Mouse (Mus musculus): Measurements from ENCODE around the gene Tubd1. TPM values are rescaled to one million over a fixed set of nuclear protein-coding genes. Genes with fewer than 3 reads are reported as not detected.
A peak's percentile ranks its signal among the peaks of the same experiment; 100 is the strongest.

Tubd1 gene
- polyA plus RNA-seq, 1 experiment from 2014 or later = 14.1 TPM

- no peak for DNase-seq (ENCODE audit: extremely low spot score, low spot score)
- Histone ChIP-seq H3K9me3 (no peaks in the 10 kb centered on the region), H3K27ac (peak overlapping the region; percentile 75), H3K36me3 (replicated peaks) (peaks cover 8% of the 10 kb centered on the region; the same call in 1 of the 2 replicates), H3K27me3 (ENCODE audit: poor library complexity, severe bottlenecking) (no peaks in the 10 kb centered on the region), H3K4me1 (peaks cover 24% of the 10 kb centered on the region), H3K4me3 (no peak overlapping the region)
- 55% methylated on average over 15 of the region's 15 CpGs for WGBS
Measured at GRCm38 (mm10) chr11:86571047-86571855, 26.5 kb downstream of the Tubd1 start.

GRCm38 (mm10) chr11:86571871-86572270 is 27.1 kb downstream of the Tubd1 start:
- Histone ChIP-seq H3K27ac (peak overlapping the region; percentile 75), H3K4me1 (peaks cover 29% of the 10 kb centered on the region), H3K9me3 (no peaks in the 10 kb centered on the region), H3K36me3 (replicated peaks) (peaks cover 5% of the 10 kb centered on the region; the same call in 1 of the 2 replicates), H3K27me3 (ENCODE audit: poor library complexity, severe bottlenecking) (no peaks in the 10 kb centered on the region), H3K4me3 (no peak overlapping the region)
- DNase-seq (ENCODE audit: extremely low spot score, low spot score) = no peak
- 70% methylated on average over 4 of the region's 4 CpGs for WGBS

DNA sequence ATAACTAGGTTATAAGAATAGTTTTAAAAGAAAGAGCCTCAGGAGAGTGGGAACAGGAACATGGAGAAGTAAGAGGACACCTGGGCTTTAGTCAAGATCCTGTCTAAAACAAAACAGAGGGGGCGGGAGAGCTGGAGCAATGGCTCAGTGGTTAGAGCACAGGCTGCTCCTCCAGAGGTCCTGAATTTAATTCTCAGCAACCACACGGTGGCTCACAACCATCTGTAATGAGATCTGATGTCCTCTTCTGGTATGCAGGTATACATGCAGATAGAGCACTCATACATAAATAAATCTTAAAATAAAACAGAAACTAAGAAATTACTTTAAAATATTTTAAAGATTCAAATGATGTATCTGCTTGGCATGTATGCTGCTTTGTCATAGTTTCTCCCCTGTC is 27.8 kb downstream of the Tubd1 start:
- no peak overlapping the region for H3K4me3 ChIP-seq
- H3K27me3 ChIP-seq (ENCODE audit: poor library complexity, severe bottlenecking) = no peaks in the 10 kb centered on the region
- peaks cover 37% of the 10 kb centered on the region for H3K4me1 ChIP-seq
- DNase-seq (ENCODE audit: extremely low spot score, low spot score) = no peak
- no peaks in the 10 kb centered on the region for H3K36me3 ChIP-seq (replicated peaks)
- no peaks in the 10 kb centered on the region for H3K9me3 ChIP-seq
- H3K27ac ChIP-seq = no peak overlapping the region
- 73% methylated on average over 2 of the region's 2 CpGs for WGBS

DNA sequence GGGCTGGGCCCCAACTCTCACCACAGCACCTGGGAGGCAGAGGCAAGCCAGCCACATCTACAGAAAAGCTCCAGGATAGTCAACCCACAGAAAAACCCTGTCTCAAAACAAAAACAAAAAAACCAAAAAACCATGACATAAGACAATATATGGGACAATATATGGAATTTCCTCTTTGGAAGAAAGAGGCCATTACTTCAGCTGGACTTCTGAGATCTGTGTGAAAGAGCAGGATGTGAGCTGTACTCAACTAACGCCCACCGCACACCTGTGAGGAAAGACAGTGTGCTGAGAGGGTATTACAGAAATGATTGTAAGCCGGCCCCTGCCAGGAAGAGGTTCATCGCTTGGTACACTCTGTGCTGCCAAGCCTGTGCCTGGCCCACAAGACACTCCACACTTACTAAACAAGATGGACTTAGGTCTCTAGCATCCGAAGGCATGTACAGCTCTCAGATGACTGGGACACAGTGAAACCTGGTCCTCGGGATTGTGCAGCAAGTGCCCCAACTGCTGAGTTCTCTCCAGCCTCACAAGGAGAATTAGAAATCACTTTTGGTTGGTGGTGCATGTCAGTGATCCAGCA is 28.9 kb downstream of the Tubd1 start:
- Histone ChIP-seq H3K27ac (no peak overlapping the region), H3K4me1 (peaks cover 41% of the 10 kb centered on the region), H3K36me3 (replicated peaks) (no peaks in the 10 kb centered on the region), H3K27me3 (ENCODE audit: poor library complexity, severe bottlenecking) (no peaks in the 10 kb centered on the region), H3K4me3 (no peak overlapping the region), H3K9me3 (no peaks in the 10 kb centered on the region)
- no peak for DNase-seq (ENCODE audit: extremely low spot score, low spot score)
- WGBS = 93% methylated on average over 6 of the region's 6 CpGs

DNA sequence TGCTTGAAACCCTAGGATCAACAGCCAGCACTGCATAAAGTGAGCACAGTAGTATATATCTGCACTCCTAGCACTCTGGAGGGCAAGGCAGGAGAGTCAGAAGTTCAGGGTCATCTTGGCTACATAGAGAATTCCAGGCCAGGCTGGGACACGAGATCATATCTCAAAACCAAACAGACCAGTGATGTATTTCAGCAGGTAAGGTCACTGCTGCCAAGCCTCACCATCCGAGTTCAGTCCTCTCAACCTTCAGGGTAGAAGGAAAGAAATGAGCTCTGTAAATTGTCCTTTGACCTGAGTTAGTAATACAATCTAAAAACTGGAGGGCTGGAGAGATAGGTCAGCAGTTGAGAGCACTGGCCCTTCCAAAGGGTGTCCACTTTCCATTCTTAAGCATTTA is 29.6 kb downstream of the Tubd1 start:
- no peaks in the 10 kb centered on the region for H3K27me3 ChIP-seq (ENCODE audit: poor library complexity, severe bottlenecking)
- H3K27ac ChIP-seq = no peak overlapping the region
- 73% methylated on average over 2 of the region's 2 CpGs for WGBS
- no peaks in the 10 kb centered on the region for H3K9me3 ChIP-seq
- H3K36me3 ChIP-seq (replicated peaks) = no peaks in the 10 kb centered on the region
- peaks cover 47% of the 10 kb centered on the region for H3K4me1 ChIP-seq
- no peak overlapping the region for H3K4me3 ChIP-seq
- no peak for DNase-seq (ENCODE audit: extremely low spot score, low spot score)

DNA sequence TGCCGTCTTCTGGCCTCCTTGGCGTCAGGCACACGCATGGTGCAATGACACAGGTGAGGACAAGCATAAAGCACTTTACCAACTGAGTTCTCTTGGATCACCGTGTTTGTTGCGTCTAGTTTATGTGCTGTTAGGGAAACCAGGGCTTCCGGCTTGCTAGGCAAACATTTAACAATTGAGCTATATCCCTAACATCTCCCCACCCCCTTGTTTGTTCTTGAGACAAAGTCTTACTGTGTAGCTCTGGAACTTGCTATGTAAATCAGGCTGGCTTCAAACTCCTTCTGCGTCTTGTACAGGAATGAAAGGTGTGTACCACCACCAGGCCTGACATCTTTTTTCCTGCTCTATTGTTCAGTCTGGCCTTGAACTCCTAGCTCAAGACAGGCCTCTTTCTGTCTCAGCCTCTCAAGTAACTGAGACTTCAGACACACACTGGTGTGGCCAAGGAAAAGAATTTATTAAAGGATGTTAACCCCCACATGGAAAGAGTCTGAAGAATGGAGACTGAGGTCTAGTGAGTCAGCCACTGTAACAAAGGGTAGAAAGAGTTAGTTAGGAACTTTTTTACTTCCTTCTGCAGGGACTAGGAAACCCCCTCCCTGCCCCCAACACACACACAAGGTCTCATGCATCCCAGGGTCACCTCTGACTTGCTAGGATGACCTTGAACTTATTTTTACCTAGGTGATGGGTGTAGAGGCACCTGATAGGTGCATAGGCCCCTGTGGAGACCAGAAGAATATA is 31.0 kb downstream of the Tubd1 start:
- Histone ChIP-seq H3K27ac (0 out of 2 replicates have a peak overlapping the region, but pooled peaks have one; percentile 15), H3K4me1 (peaks cover 57% of the 10 kb centered on the region), H3K27me3 (ENCODE audit: poor library complexity, severe bottlenecking) (no peaks in the 10 kb centered on the region), H3K36me3 (replicated peaks) (no peaks in the 10 kb centered on the region), H3K4me3 (no peak overlapping the region), H3K9me3 (no peaks in the 10 kb centered on the region)
- 90% methylated on average over 7 of the region's 7 CpGs for WGBS
- no peak for DNase-seq (ENCODE audit: extremely low spot score, low spot score)

- no peak overlapping the region for H3K4me3 ChIP-seq
- no peaks in the 10 kb centered on the region for H3K27me3 ChIP-seq (ENCODE audit: poor library complexity, severe bottlenecking)
- no peak for DNase-seq (ENCODE audit: extremely low spot score, low spot score)
- no peaks in the 10 kb centered on the region for H3K36me3 ChIP-seq (replicated peaks)
- no peaks in the 10 kb centered on the region for H3K9me3 ChIP-seq
- H3K27ac ChIP-seq = peak overlapping the region; percentile 69
- WGBS = 75% methylated on average over 4 of the region's 4 CpGs
- peaks cover 50% of the 10 kb centered on the region for H3K4me1 ChIP-seq
Measured at GRCm38 (mm10) chr11:86577231-86577630, 32.4 kb downstream of the Tubd1 start.

- DNase-seq (ENCODE audit: extremely low spot score, low spot score) = no peak
- H3K36me3 ChIP-seq (replicated peaks) = no peaks in the 10 kb centered on the region
- H3K4me3 ChIP-seq = no peak overlapping the region
- peaks cover 50% of the 10 kb centered on the region for H3K4me1 ChIP-seq
- 90% methylated on average over 6 of the region's 6 CpGs for whole genome bisulfite sequencing
- no peaks in the 10 kb centered on the region for H3K9me3 ChIP-seq
- peak overlapping the region; percentile 69 for H3K27ac ChIP-seq
- no peaks in the 10 kb centered on the region for H3K27me3 ChIP-seq (ENCODE audit: poor library complexity, severe bottlenecking)
Measured at GRCm38 (mm10) chr11:86578106-86578808, 33.5 kb downstream of the Tubd1 start.

GRCm38 (mm10) chr11:86578809-86579730 is 34.3 kb downstream of the Tubd1 start:
- no peaks in the 10 kb centered on the region for H3K36me3 ChIP-seq (replicated peaks)
- 0 out of 2 replicates have a peak overlapping the region, but pooled peaks have one; percentile 11 for H3K27ac ChIP-seq
- peaks cover 50% of the 10 kb centered on the region for H3K4me1 ChIP-seq
- no peak for DNase-seq (ENCODE audit: extremely low spot score, low spot score)
- no peak overlapping the region for H3K4me3 ChIP-seq
- 81% methylated on average over 25 of the region's 25 CpGs for WGBS
- no peaks in the 10 kb centered on the region for H3K9me3 ChIP-seq
- no peaks in the 10 kb centered on the region for H3K27me3 ChIP-seq (ENCODE audit: poor library complexity, severe bottlenecking)

DNA sequence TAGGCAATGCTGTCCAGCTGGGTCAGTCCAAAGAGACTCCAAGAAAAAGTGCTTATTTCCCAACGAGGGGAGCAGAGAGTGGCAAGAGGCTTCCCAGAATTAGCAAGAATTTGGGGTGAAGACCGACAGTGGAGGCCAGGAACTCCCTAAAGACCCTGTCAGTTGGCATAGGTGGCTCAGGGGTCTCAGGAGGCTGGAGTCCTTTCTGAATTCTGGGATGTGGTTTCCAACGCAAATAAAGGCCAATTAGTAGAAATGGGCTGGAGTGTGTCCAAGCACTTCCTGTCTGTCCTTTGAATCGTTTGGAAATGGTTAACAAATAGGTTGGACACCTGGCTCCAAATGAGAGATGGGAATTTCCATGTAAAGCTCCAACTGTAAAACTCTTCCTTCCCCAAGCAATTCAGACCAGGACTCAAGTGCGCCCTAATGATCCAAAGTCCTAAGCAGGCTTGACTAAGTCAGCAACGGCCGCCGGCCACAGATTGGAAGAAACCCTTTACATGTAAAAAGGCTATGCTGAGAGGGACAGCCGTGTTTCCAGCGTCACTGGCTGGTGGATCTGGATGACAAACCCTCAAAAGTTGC is 35.0 kb downstream of the Tubd1 start:
- no peak overlapping the region for H3K4me3 ChIP-seq
- H3K9me3 ChIP-seq = no peaks in the 10 kb centered on the region
- H3K4me1 ChIP-seq = peaks cover 50% of the 10 kb centered on the region
- H3K27ac ChIP-seq = no peak overlapping the region
- H3K36me3 ChIP-seq (replicated peaks) = no peaks in the 10 kb centered on the region; the same call in 1 of the 2 replicates
- WGBS = 87% methylated on average over 10 of the region's 10 CpGs
- no peak for DNase-seq (ENCODE audit: extremely low spot score, low spot score)
- no peaks in the 10 kb centered on the region for H3K27me3 ChIP-seq (ENCODE audit: poor library complexity, severe bottlenecking)

DNA sequence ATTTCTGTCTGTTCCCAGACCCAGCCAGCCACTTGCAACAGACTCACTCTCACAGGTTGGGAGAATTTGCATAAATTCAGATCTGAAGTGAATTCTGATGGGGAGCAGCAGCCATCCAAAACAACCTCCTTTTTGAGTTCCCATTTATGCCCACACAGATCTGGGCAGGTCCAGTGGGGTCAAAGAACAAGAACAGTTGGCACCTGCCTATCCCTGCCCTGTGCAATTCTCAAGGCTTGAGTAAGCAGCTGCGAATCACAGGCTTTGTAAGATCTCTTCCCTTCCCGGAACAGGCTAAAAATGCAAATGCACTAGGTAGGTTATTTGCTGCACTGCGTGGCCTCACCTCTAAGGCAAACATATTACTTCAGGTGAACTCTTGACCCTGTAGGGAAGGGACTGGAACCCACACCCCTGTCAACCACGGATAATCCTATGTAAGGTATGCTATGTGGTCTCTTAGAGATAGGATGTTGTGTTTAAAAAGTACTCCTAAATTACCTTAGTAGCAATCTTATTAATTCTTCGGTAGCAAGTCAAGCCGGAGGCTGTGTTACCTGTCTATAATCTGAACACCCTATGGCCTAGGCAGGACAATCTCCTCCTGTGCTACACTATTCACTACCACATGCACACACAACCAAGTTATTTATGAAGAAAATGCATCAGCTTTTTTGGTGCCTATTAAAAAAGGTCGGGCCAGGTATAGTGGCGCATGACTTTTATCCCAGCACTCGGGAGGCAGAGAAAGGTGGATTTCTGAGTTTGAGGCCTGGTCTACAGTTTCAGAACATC is 35.7 kb downstream of the Tubd1 start:
- no peak for DNase-seq (ENCODE audit: extremely low spot score, low spot score)
- WGBS = 88% methylated on average over 9 of the region's 9 CpGs
- H3K9me3 ChIP-seq = no peaks in the 10 kb centered on the region
- H3K27me3 ChIP-seq (ENCODE audit: poor library complexity, severe bottlenecking) = no peaks in the 10 kb centered on the region
- peak overlapping the region; percentile 6; the same call in 1 of the 2 replicates for H3K27ac ChIP-seq
- H3K36me3 ChIP-seq (replicated peaks) = no peaks in the 10 kb centered on the region; the same call in 1 of the 2 replicates
- H3K4me1 ChIP-seq = peaks cover 53% of the 10 kb centered on the region
- no peak overlapping the region for H3K4me3 ChIP-seq

All from forebrain, embryonic 10.5 days (tissue).